Mouse (Mus musculus) forebrain, postnatal 0 days (tissue): ENCODE results near the gene Chrm5. TPM values are rescaled to one million over a fixed set of nuclear protein-coding genes. Genes with fewer than 3 reads are reported as not detected.

Source experiments
- ATAC-seq: fragments of 200-750 bp; cut with Nextera tagmentation; 2 replicates; pipeline ENCODE4 v1.8.0; 2017; ENCODE audit warnings: mild to moderate bottlenecking, moderate library complexity
- DNase-seq: peaks from one replicate; pipeline ENCODE4 v3.0.0-alpha.2; 2015
- H3K27ac ChIP-seq: fragments of 300-500 bp; sonication (generic); 2 replicates; pipeline ENCODE4 v1.5.1; 2014; ENCODE audit warnings: low read depth, mild to moderate bottlenecking, antibody characterized with exemption, low read length, moderate library complexity, mixed read lengths
- H3K27me3 ChIP-seq: fragments of 300-500 bp; sonication (generic); 2 replicates; pipeline ENCODE4 v1.6.1; 2014; ENCODE audit warnings: mild to moderate bottlenecking, low read length, mixed read lengths; ENCODE audit not compliant: insufficient read depth
- H3K36me3 ChIP-seq: fragments of 300-500 bp; sonication (generic); 2 replicates; pipeline ENCODE4 v1.6.1; 2014; ENCODE audit warnings: mild to moderate bottlenecking, moderate library complexity; ENCODE audit not compliant: insufficient read depth
- H3K4me1 ChIP-seq: fragments of 300-500 bp; sonication (generic); 2 replicates; pipeline ENCODE4 v1.6.1; 2014; ENCODE audit warnings: antibody characterized with exemption; ENCODE audit not compliant: insufficient read depth
- H3K4me2 ChIP-seq: fragments of 300-500 bp; sonication (generic); 2 replicates; pipeline ENCODE4 v1.6.1; 2014; ENCODE audit warnings: low read depth, mild to moderate bottlenecking, moderate library complexity
- H3K4me3 ChIP-seq: fragments of 300-500 bp; sonication (generic); 2 replicates; pipeline ENCODE4 v1.5.1; 2014; ENCODE audit warnings: low read depth, low read length, mixed read lengths
- H3K9ac ChIP-seq: fragments of 300-500 bp; sonication (generic); 2 replicates; pipeline ENCODE4 v1.6.1; 2014; ENCODE audit warnings: mild to moderate bottlenecking
- H3K9me3 ChIP-seq: fragments of 300-500 bp; sonication (generic); 2 replicates; pipeline ENCODE4 v1.6.1; 2016; ENCODE audit warnings: low read length
- CTCF ChIP-seq: sonication (generic); IDR thresholded peaks from 2 replicates; pipeline ENCODE4 v1.5.1; 2016; ENCODE audit warnings: antibody characterized with exemption, control low read depth, low read depth
- WGBS: fragments of 180-500 bp; shearing (Covaris S2); extraction: QIAGEN DNeasy Blood & Tissue Kit; methylation state at CpG from one replicate; pipeline ENCODE4 v1.1.7; 2014; 5-methylcytosine and 5-hydroxymethylcytosine counted together
- polyA plus RNA-seq: library from polyadenylated mRNA; unstranded; fragments of >200 nt; fragmentation: Nextera tagmentation; extraction: Ambion mirVana; gene quantifications from 2 replicates; pipeline ENCODE4 v1.2.1, GENCODE M21; 2015
- total RNA-seq: library from RNA; depleted of rRNA; stranded (reverse); fragments of >200 nt; gene quantifications from 2 replicates; pipeline ENCODE4 v1.2.3, GENCODE M21; 2014; rRNA removed

The Chrm5 gene
- total and polyA plus RNA-seq, 2 experiments from 2014 or later, result 2.7 to 4.7 TPM

- H3K27ac ChIP-seq, result no peak overlapping the region
- ATAC-seq (no peak), DNase-seq (no peak)
- no peak overlapping the region for H3K4me3 ChIP-seq
- H3K4me2 ChIP-seq, result no peak overlapping the region
- no peaks in the 10 kb centered on the region for H3K9me3 ChIP-seq
- no peak for TF ChIP-seq CTCF
- no peaks in the 10 kb centered on the region for H3K4me1 ChIP-seq
- no peaks in the 10 kb centered on the region for H3K27me3 ChIP-seq
- no peak overlapping the region for H3K9ac ChIP-seq
- H3K36me3 ChIP-seq, result no peaks in the 10 kb centered on the region
These were observed 35.1 kb downstream of the Chrm5 start for GRCm38 (mm10) chr2:112445511-112445910.

- no peak for TF ChIP-seq CTCF
- no peak overlapping the region for H3K27ac ChIP-seq
- ATAC-seq (no peak), DNase-seq (no peak)
- H3K4me2 ChIP-seq, result no peak overlapping the region
- H3K9ac ChIP-seq, result no peak overlapping the region
- no peaks in the 10 kb centered on the region for H3K4me1 ChIP-seq
- WGBS, result 68% methylated on average over 2 of the region's 2 CpGs
- H3K36me3 ChIP-seq, result no peaks in the 10 kb centered on the region
- no peaks in the 10 kb centered on the region for H3K9me3 ChIP-seq
- H3K4me3 ChIP-seq, result no peak overlapping the region
- H3K27me3 ChIP-seq, result no peaks in the 10 kb centered on the region
These were observed 37.1 kb downstream of the Chrm5 start for GRCm38 (mm10) chr2:112443491-112443890.

- H3K27me3 ChIP-seq, result no peaks in the 10 kb centered on the region
- no peak overlapping the region for H3K9ac ChIP-seq
- no peaks in the 10 kb centered on the region for H3K9me3 ChIP-seq
- ATAC-seq (no peak), DNase-seq (no peak)
- no peak overlapping the region for H3K27ac ChIP-seq
- no peak for TF ChIP-seq CTCF
- H3K4me2 ChIP-seq, result no peak overlapping the region
- WGBS, result 93% methylated on average over 2 of the region's 2 CpGs
- H3K36me3 ChIP-seq, result no peaks in the 10 kb centered on the region
- H3K4me3 ChIP-seq, result no peak overlapping the region
- no peaks in the 10 kb centered on the region for H3K4me1 ChIP-seq
These were observed 43.0 kb downstream of the Chrm5 start for GRCm38 (mm10) chr2:112437589-112437988.

- no peak overlapping the region for H3K9ac ChIP-seq
- no peak overlapping the region for H3K4me3 ChIP-seq
- no peak overlapping the region for H3K4me2 ChIP-seq
- no peaks in the 10 kb centered on the region for H3K36me3 ChIP-seq
- no peaks in the 10 kb centered on the region for H3K4me1 ChIP-seq
- ATAC-seq (no peak), DNase-seq (no peak)
- H3K27me3 ChIP-seq, result no peaks in the 10 kb centered on the region
- no peak overlapping the region for H3K27ac ChIP-seq
- H3K9me3 ChIP-seq, result no peaks in the 10 kb centered on the region
- TF ChIP-seq CTCF, result no peak
- WGBS, result 87% methylated on average over 4 of the region's 4 CpGs
These were observed 44.3 kb downstream of the Chrm5 start for GRCm38 (mm10) chr2:112436292-112436691.

GRCm38 (mm10) chr2:112433359-112433758 lies 47.2 kb downstream of the Chrm5 start:
- Histone ChIP-seq H3K4me3 (no peak overlapping the region), H3K9me3 (no peaks in the 10 kb centered on the region), H3K4me1 (no peaks in the 10 kb centered on the region), H3K27me3 (no peaks in the 10 kb centered on the region), H3K4me2 (no peak overlapping the region), H3K9ac (no peak overlapping the region), H3K36me3 (no peaks in the 10 kb centered on the region), H3K27ac (no peak overlapping the region)
- ATAC-seq (no peak), DNase-seq (no peak)
- 67% methylated on average over 2 of the region's 2 CpGs for WGBS
- no peak for TF ChIP-seq CTCF

- no peak overlapping the region for H3K27ac ChIP-seq
- ATAC-seq (no peak), DNase-seq (no peak)
- H3K4me1 ChIP-seq, result no peaks in the 10 kb centered on the region
- 95% methylated on average over 2 of the region's 2 CpGs for WGBS
- H3K27me3 ChIP-seq, result no peaks in the 10 kb centered on the region
- no peak overlapping the region for H3K9ac ChIP-seq
- no peak overlapping the region for H3K4me2 ChIP-seq
- no peaks in the 10 kb centered on the region for H3K9me3 ChIP-seq
- TF ChIP-seq CTCF, result no peak
- no peak overlapping the region for H3K4me3 ChIP-seq
- H3K36me3 ChIP-seq, result no peaks in the 10 kb centered on the region
These were observed 48.0 kb downstream of the Chrm5 start for GRCm38 (mm10) chr2:112432523-112432922.

- H3K9ac ChIP-seq, result no peak overlapping the region
- H3K36me3 ChIP-seq, result no peaks in the 10 kb centered on the region
- ATAC-seq (no peak), DNase-seq (no peak)
- 78% methylated on average over 5 of the region's 5 CpGs for WGBS
- no peaks in the 10 kb centered on the region for H3K9me3 ChIP-seq
- no peak overlapping the region for H3K4me3 ChIP-seq
- H3K27me3 ChIP-seq, result no peaks in the 10 kb centered on the region
- no peaks in the 10 kb centered on the region for H3K4me1 ChIP-seq
- TF ChIP-seq CTCF, result no peak
- no peak overlapping the region for H3K27ac ChIP-seq
- no peak overlapping the region for H3K4me2 ChIP-seq
These were observed 50.2 kb downstream of the Chrm5 start for GRCm38 (mm10) chr2:112430403-112430802.

GRCm38 (mm10) chr2:112429665-112430064 lies 50.9 kb downstream of the Chrm5 start:
- H3K27me3 ChIP-seq, result no peaks in the 10 kb centered on the region

More at GRCm38 (mm10) chr2:112429665-112430064, 50.9 kb downstream of the Chrm5 start:
- Histone ChIP-seq H3K4me2 (no peak overlapping the region), H3K4me3 (no peak overlapping the region), H3K9me3 (no peaks in the 10 kb centered on the region), H3K4me1 (no peaks in the 10 kb centered on the region), H3K27ac (no peak overlapping the region), H3K36me3 (no peaks in the 10 kb centered on the region), H3K9ac (no peak overlapping the region)
- TF ChIP-seq CTCF, result no peak
- no peak for ATAC-seq
- 94% methylated on average over 4 of the region's 4 CpGs for WGBS
- DNase-seq, result no peak

Other genes starting within 250 kb of the Chrm5 start
- gene Lpcat4, start 241.3 kb downstream of the Chrm5 start, total RNA-seq, result 23.9 and 27.6 TPM in 2 replicates
- gene Lpcat4, start 241.3 kb downstream of the Chrm5 start, polyA plus RNA-seq, result 12.8 and 17.3 TPM in 2 replicates
- gene Nutm1, start 221.5 kb downstream of the Chrm5 start, total RNA-seq, result not detected in 2 replicates
- 0.08 and 0.09 TPM in 2 replicates for gene Nutm1, start 221.5 kb downstream of the Chrm5 start, polyA plus RNA-seq
- gene Nop10, start 218.8 kb downstream of the Chrm5 start, total RNA-seq, result 95.1 and 120 TPM in 2 replicates
- gene Nop10, start 218.8 kb downstream of the Chrm5 start, polyA plus RNA-seq, result 160 and 215 TPM in 2 replicates
- gene Slc12a6, start 214.9 kb downstream of the Chrm5 start, total RNA-seq, result 54.4 and 69.3 TPM in 2 replicates
- gene Slc12a6, start 214.9 kb downstream of the Chrm5 start, polyA plus RNA-seq, result 7.8 and 10.6 TPM in 2 replicates
- 1.9 and 2.9 TPM in 2 replicates for gene Gm21985, start 214.5 kb downstream of the Chrm5 start, total RNA-seq
- gene Gm21985, start 214.5 kb downstream of the Chrm5 start, polyA plus RNA-seq, result not detected in 2 replicates
- gene Emc4, start 112.7 kb downstream of the Chrm5 start, total RNA-seq, result 92.5 and 96.0 TPM in 2 replicates
- 216 and 251 TPM in 2 replicates for gene Emc4, start 112.7 kb downstream of the Chrm5 start, polyA plus RNA-seq
- gene Katnbl1, start 101.6 kb downstream of the Chrm5 start, total RNA-seq, result 22.2 and 23.9 TPM in 2 replicates
- gene Katnbl1, start 101.6 kb downstream of the Chrm5 start, polyA plus RNA-seq, result 22.1 and 24.3 TPM in 2 replicates
- 18.2 and 18.4 TPM in 2 replicates for gene Emc7, start 25.8 kb downstream of the Chrm5 start, total RNA-seq
- gene Emc7, start 25.8 kb downstream of the Chrm5 start, polyA plus RNA-seq, result 26.5 and 27.0 TPM in 2 replicates
- 4.3 and 4.6 TPM in 2 replicates for gene Aven, start 12.2 kb upstream of the Chrm5 start, total RNA-seq
- 1.9 and 3.2 TPM in 2 replicates for gene Aven, start 12.2 kb upstream of the Chrm5 start, polyA plus RNA-seq